Mouse (Mus musculus) forebrain, embryonic 10.5 days (tissue): Measurements from ENCODE around the gene D10Wsu102e. TPM values are rescaled to one million over a fixed set of nuclear protein-coding genes. Genes with fewer than 3 reads are reported as not detected.
"Not testable (repeated sequence)": the region's sequence is repeated elsewhere in the genome, so short reads cannot be mapped to it uniquely, and the experiment has no call there.

ENCODE experiments used
- DNase-seq: peaks from one replicate; pipeline ENCODE4 v3.0.0-alpha.2; 2017; ENCODE audit warnings: low spot score; ENCODE audit errors: extremely low spot score
- H3K27ac ChIP-seq: fragments of 300-500 bp; sonication (generic); 2 replicates; pipeline ENCODE4 v1.5.1; 2016; ENCODE audit warnings: mild to moderate bottlenecking
- H3K27me3 ChIP-seq: fragments of 300-500 bp; sonication (generic); 2 replicates; pipeline ENCODE4 v1.6.1; 2016; ENCODE audit warnings: mild to moderate bottlenecking; ENCODE audit not compliant: poor library complexity, severe bottlenecking
- H3K36me3 ChIP-seq: fragments of 300-500 bp; sonication (generic); replicated peaks from 2 replicates; pipeline ENCODE4 v1.6.1; 2016; ENCODE audit warnings: mild to moderate bottlenecking, moderate library complexity
- H3K4me1 ChIP-seq: fragments of 300-500 bp; sonication (generic); 2 replicates; pipeline ENCODE4 v1.6.1; 2016
- H3K4me3 ChIP-seq: fragments of 300-500 bp; sonication (generic); 2 replicates; pipeline ENCODE4 v1.5.1; 2016; ENCODE audit warnings: mild to moderate bottlenecking, moderate library complexity
- H3K9me3 ChIP-seq: fragments of 300-500 bp; sonication (generic); 2 replicates; pipeline ENCODE4 v1.6.1; 2016; ENCODE audit warnings: mild to moderate bottlenecking, moderate library complexity
- WGBS: fragments of 180-500 bp; shearing (Covaris S2); methylation state at CpG from one replicate; pipeline ENCODE4 v1.1.7; 2016; 5-methylcytosine and 5-hydroxymethylcytosine counted together
- polyA plus RNA-seq: library from polyadenylated mRNA; unstranded; fragments of >200 nt; fragmentation: Nextera tagmentation; extraction: Ambion mirVana; gene quantifications from 2 replicates; pipeline ENCODE4 v1.2.1, GENCODE M21; 2016

D10Wsu102e gene
- polyA plus RNA-seq, 1 experiment from 2014 or later, result 1.5 TPM

DNA sequence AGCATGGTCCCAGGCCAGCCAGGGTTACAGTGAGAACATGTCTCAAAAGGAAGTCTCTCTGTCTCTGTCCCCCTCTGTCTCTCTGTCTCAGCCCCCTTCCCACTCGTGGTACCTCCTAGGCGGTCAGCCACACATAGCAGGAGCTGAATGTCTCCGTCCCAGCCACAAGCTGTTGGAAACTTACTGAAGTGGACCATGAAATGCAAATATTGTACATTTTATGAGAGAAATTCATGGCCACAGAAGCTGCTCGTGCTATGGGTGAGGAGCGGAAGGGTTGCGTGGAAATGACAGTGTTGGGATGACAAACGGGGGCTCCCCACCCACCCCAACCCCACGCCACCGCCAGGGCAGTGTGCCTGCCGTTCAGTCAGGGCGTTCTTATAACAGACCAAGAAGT lies 27.4 kb upstream of the D10Wsu102e start:
- H3K4me3 ChIP-seq, result no peak overlapping the region
- WGBS, result 90% methylated on average over 11 of the region's 11 CpGs
- peaks cover 11% of the 10 kb centered on the region for H3K4me1 ChIP-seq
- H3K27ac ChIP-seq, result no peak overlapping the region
- no peaks in the 10 kb centered on the region for H3K36me3 ChIP-seq
- DNase-seq, result no peak
- no peaks in the 10 kb centered on the region for H3K9me3 ChIP-seq
- H3K27me3 ChIP-seq, result peaks cover 50% of the 10 kb centered on the region

DNA sequence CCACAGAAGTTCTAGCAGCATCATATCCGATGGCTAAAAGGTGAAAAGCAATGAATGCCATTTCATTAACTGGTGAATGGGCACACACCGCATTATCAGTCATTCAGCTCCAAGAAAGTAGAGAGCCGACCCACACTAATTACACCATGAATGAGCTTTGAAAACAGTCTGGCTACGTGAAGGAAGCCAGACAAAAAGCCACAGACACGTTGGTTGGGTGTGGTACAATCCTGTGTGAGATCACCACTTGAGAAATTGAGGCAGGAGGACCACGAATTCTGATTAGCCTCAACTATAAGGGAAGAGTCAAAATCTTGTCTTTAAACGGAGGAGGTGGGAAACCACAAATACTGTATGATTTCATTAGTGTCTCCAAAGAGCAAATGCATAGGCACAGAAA lies 23.7 kb upstream of the D10Wsu102e start:
- Histone ChIP-seq H3K27me3 (peaks cover 74% of the 10 kb centered on the region), H3K9me3 (no peaks in the 10 kb centered on the region), H3K36me3 (no peaks in the 10 kb centered on the region), H3K4me3 (no peak overlapping the region), H3K4me1 (peaks cover 14% of the 10 kb centered on the region), H3K27ac (no peak overlapping the region)
- 22% methylated on average over 7 of the region's 7 CpGs for WGBS
- DNase-seq, result no peak

DNA sequence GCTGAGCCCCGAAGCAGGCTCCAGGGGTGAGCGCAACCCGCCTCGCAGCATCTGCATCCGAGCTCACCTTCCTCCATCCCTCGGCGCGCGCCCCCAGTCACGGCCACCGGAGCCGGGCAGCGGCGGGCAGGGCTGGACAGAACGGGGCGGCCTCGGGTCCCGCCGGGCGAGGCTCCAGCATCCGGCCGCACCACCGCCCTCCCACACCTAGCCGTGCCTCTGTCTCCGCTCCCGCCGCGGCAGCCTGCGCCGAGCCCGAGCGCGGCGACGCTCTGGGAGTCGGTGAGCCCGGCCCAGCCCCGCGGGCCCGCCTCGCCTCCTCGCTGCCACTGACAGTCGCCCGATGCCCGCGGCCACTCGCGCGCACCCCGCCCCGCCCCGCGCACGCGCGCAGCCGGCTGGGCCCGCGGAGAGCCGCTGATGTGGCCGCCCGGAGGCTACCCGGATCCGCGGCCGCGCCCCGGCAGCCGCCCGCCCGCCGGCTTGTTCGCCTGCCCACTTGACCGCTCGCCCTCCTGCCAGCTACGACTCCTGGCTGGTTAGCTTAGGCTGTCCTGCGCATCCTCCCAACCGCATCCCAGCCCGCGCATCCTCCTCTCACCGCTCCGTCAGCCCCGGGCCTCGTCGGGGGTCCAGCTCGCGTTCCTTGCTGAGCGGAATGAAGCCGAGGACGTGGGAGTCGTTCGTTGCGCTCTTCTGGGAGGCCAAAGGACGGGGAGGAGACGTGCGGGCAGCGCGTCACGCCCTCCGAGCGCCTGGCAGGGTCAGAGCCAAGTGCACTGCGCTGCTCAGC lies 22.7 kb upstream of the D10Wsu102e start, which contains the start of gene Slc41a2:
Slc41a2 (minus strand) TSS at position 724 of the 793 bp plus-strand sequence.
- Histone ChIP-seq H3K27me3 (peaks cover 72% of the 10 kb centered on the region), H3K27ac (peak within 1 kb of the TSS; percentile 74), H3K36me3 (no peaks in the 10 kb centered on the region), H3K9me3 (no peaks in the 10 kb centered on the region), H3K4me3 (peak within 1 kb of the TSS; percentile 62), H3K4me1 (peaks cover 14% of the 10 kb centered on the region)
- 1% methylated on average over 95 of the region's 102 CpGs for WGBS
- peak; percentile 63 for DNase-seq

DNA sequence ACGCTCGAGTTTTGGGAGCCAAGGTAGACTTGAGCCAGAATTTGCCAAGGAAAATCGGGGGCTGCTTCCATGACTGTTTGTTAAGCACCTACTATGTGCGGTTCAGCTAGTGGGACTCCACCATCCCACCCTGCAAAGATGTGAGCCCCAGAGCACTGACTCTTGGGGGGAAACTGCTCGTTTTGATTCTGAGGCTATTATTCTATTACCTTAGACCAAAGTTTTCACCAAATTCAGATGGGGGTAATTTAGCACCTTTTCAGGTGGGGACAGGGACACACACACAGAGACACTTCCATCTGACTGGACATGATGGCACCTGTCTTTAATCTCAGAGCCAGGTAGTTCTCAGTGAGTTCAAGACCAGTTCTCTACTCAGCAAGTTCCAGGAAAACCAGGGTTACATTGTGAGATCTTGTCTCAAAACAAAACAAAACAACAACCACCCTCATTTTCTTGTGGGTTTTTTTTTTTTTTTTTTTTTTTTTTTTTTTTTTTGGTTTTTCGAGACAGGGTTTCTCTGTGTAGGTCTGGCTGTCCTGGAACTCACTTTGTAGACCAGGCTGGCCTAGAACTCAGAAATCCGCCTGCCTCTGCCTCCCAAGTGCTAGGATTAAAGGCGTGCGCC lies 21.9 kb upstream of the D10Wsu102e start:
- H3K4me3 ChIP-seq, result peak overlapping the region; percentile 62
- H3K9me3 ChIP-seq, result no peaks in the 10 kb centered on the region
- DNase-seq, result no peak
- H3K4me1 ChIP-seq, result peaks cover 14% of the 10 kb centered on the region
- H3K36me3 ChIP-seq, result no peaks in the 10 kb centered on the region
- WGBS, result 49% methylated on average over 8 of the region's 9 CpGs
- H3K27ac ChIP-seq, result no peak overlapping the region
- H3K27me3 ChIP-seq, result peaks cover 64% of the 10 kb centered on the region

DNA sequence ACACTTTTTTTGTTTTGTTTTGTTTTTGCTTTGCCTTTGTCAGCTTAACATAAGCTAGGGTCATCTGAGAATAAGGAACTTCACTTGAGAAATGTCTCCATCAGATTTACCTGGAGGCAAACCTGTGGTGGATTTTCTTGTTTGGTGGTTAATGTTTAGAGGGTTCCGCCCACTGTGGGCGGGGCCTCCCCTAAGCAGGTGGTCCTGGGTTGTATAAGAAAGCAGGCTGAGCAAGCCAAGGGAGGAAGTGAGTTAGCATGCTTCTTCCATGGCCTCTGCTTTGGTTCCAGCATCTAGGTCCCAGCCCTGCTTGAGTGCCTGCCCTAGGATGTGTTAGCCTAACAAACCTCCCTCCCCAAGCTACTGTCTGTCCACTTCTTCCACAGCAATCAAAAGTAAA lies 18.8 kb upstream of the D10Wsu102e start:
- WGBS, result 36% methylated on average over 2 of the region's 2 CpGs

DNA sequence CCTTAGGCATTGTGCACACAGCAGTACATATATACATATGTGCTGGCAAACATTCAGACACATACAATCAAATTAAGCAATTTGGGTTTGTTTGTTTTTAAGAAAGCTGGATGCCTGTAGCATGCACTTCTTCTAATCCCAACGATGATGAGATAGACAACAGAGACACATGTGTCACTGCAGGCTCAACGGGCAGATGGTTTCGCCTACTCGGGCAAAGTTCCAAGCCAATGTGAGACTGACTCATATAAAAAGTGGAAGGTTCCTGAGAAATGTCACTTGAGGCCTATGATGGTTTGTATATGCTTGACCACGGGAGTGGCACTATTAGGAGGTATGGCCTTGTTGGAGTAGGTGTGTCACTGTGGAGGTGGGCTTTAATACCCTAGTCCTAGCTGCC lies 16.9 kb upstream of the D10Wsu102e start:
- H3K4me1 ChIP-seq, result 0 out of 2 replicates have a peak, but pooled peaks cover 4% of the 10 kb centered on the region
- H3K36me3 ChIP-seq, result no peaks in the 10 kb centered on the region
- no peak for DNase-seq
- WGBS, result 88% methylated on average over 5 of the region's 5 CpGs
- no peak overlapping the region for H3K4me3 ChIP-seq
- H3K9me3 ChIP-seq, result no peaks in the 10 kb centered on the region
- H3K27ac ChIP-seq, result no peak overlapping the region
- peaks cover 18% of the 10 kb centered on the region for H3K27me3 ChIP-seq

More for the DNA sequence above, 18.8 kb upstream of the D10Wsu102e start:
- Histone ChIP-seq H3K27ac (no peak overlapping the region), H3K36me3 (no peaks in the 10 kb centered on the region), H3K4me1 (peaks cover 13% of the 10 kb centered on the region), H3K4me3 (no peak overlapping the region), H3K27me3 (peaks cover 36% of the 10 kb centered on the region), H3K9me3 (no peaks in the 10 kb centered on the region)
- no peak for DNase-seq

DNA sequence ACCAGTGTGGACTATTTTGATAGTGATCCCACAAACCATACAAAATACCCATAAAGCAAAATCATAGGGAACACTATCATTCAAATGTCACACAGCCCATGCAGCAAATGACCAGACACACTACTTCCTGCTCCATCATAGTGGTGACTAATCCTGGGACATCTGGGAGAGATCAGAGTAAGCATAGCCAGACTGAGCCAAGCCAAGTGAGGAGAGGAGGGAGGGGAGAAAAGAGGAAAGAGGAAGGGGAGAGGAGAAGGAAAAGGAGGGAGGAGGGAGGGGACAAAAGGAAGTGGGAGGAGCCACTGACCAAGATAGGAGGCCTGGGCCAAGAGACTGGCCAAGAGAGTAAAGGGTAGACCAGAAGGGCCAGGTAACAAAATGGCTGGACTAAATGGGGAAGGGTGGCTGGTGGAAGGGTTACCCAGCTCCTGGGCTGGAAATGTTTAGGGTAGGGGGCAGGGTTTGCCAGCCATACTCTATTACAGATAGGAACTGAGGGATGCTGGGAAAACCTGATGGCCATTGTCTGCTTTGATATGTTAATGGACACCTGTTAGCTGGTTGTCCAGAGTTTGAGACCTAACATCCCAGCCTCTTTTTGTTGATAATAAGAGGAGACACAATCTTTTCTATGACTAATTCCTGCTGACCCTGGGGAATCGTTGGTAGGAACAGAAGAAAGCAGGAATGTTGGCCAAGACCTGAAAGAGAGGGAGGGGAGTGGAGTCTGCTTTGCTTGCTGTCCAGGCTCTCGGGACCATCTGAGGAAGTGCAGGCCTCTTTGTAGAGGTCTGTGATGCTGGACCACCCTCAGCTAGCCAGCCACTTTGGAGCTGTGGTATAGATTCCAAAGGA lies 16.0 kb upstream of the D10Wsu102e start:
- H3K4me1 ChIP-seq, result 0 out of 2 replicates have a peak, but pooled peaks cover 4% of the 10 kb centered on the region
- no peak for DNase-seq
- no peak overlapping the region for H3K27ac ChIP-seq
- no peak overlapping the region for H3K4me3 ChIP-seq
- peaks cover 11% of the 10 kb centered on the region for H3K27me3 ChIP-seq
- no peaks in the 10 kb centered on the region for H3K36me3 ChIP-seq
- WGBS, result 64% methylated on average over 2 of the region's 2 CpGs
- no peaks in the 10 kb centered on the region for H3K9me3 ChIP-seq

DNA sequence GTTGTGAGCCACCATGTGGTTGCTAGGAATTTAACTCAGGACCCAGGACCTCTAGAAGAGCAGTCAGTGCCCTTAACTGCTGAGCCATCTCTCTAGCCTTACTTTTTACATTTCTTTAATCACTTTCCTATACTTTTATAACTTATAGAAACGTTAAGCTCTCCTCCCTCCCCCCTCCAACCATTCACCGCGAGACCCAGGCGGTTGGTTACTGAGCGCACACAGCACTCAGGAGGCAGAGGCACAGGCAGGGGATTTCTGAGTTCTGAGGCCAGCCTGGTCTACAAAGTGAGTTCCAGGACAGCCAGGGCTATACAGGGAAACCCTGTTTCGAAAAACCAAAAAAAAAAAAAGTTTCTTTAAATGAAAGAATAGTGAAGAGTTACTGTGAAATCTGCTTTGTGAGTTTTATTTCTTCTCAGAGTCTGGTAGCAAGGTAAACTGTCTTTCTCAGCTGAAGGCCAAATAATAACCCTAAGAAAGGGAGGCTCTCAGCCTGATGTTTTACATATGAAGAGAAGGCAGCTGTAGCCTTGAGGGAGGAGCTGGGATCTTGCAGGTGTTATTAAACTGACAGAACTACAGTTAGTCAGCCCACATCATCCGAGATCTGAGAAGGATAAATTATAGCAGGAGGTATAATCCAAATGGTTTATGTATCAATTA lies 14.2 kb upstream of the D10Wsu102e start:
- no peak for DNase-seq
- H3K36me3 ChIP-seq, result no peaks in the 10 kb centered on the region
- H3K9me3 ChIP-seq, result no peaks in the 10 kb centered on the region
- H3K27ac ChIP-seq, result no peak overlapping the region
- no peak overlapping the region for H3K4me3 ChIP-seq
- H3K27me3 ChIP-seq, result no peaks in the 10 kb centered on the region; the same call in 1 of the 2 replicates
- WGBS, result 51% methylated on average over 7 of the region's 7 CpGs
- 0 out of 2 replicates have a peak, but pooled peaks cover 4% of the 10 kb centered on the region for H3K4me1 ChIP-seq

DNA sequence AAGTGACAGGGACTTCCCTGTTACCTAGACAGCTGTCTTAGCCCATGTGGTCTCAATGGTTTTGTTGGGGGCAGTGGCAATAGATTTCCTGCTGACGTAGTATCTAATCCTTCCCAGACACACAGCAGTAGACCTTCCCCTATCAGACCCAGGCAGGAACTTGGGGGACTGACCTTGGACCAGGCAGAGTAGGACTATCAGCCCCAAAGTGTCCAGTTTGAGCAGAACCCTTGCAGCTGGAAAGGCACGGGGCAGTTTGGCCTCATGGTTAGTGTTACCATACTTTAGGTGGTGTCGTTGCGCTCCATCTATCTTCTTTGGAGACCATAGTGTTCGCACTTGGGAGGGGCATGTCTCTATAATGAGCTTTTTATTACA lies 13.7 kb upstream of the D10Wsu102e start:
- 0 out of 2 replicates have a peak, but pooled peaks cover 4% of the 10 kb centered on the region for H3K4me1 ChIP-seq
- H3K27ac ChIP-seq, result no peak overlapping the region
- DNase-seq, result no peak
- H3K27me3 ChIP-seq, result no peaks in the 10 kb centered on the region; the same call in 1 of the 2 replicates
- 84% methylated on average over 5 of the region's 5 CpGs for WGBS
- no peak overlapping the region for H3K4me3 ChIP-seq
- H3K9me3 ChIP-seq, result no peaks in the 10 kb centered on the region
- no peaks in the 10 kb centered on the region for H3K36me3 ChIP-seq

DNA sequence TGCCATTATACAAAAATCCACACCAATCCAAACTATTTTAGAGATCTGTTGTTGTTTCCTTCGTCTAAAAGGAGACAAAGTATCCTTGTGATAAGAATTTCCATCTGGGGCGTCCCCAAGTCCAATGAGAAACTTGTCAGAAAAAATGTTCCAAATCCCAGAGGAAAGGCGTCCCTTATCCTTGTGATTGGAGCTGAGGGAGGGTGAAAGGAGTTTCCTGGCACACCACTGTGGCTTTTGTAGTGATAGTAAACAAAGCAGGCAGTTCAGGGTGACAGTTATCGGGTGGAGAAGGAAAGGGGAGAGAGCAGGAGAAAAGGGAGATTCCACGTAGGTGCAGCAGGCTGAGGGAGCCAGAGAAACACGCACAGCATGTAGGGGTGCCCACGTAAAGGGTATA lies 12.5 kb upstream of the D10Wsu102e start:
- no peak overlapping the region for H3K4me3 ChIP-seq
- no peak for DNase-seq
- no peaks in the 10 kb centered on the region; the same call in 1 of the 2 replicates for H3K27me3 ChIP-seq
- WGBS, result 23% methylated on average over 7 of the region's 7 CpGs
- H3K36me3 ChIP-seq, result no peaks in the 10 kb centered on the region
- H3K9me3 ChIP-seq, result no peaks in the 10 kb centered on the region
- 0 out of 2 replicates have a peak, but pooled peaks cover 4% of the 10 kb centered on the region for H3K4me1 ChIP-seq
- H3K27ac ChIP-seq, result no peak overlapping the region

DNA sequence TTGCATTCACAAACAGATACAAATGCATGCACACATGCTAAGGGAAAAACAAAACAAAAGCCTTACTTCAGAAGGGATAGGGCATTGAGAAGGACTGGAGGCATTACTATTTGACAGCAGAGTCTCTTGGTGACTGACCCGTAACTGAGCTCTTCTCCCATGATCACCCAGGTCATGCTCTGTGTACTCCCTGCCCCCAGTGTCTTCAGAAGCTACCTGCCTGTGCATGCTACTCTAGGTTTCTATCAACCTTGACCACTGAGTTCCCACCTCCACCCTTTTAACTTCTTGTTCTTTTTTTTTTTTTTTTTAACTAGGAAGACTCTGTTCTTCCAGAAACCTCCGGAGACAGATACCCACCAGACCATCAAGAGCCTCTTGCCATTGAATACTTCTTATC lies 9.3 kb upstream of the D10Wsu102e start:
- 82% methylated on average over 2 of the region's 2 CpGs for WGBS
- Histone ChIP-seq H3K9me3 (no peaks in the 10 kb centered on the region), H3K27me3 (no peaks in the 10 kb centered on the region; the same call in 1 of the 2 replicates), H3K4me1 (0 out of 2 replicates have a peak, but pooled peaks cover 4% of the 10 kb centered on the region), H3K27ac (no peak overlapping the region), H3K36me3 (no peaks in the 10 kb centered on the region), H3K4me3 (no peak overlapping the region)
- DNase-seq, result no peak

DNA sequence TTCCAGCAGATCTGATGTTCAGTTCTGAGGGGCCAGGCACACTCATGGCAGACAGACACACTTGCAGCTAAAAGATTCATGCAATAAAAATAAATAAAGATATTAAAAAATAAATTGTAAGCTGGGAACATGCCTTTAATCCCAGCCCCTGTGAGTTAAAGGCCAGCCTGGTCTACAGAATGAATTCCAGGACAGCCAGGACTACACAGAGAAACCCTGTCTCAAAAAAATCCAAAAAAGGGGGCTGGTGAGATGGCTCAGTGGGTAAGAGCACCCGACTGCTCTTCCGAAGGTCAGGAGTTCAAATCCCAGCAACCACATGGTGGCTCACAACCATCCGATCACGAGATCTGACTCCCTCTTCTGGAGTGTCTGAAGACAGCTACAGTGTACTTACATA lies 8.2 kb upstream of the D10Wsu102e start:
- H3K4me1 ChIP-seq, DNase-seq, H3K9me3 ChIP-seq, H3K4me3 ChIP-seq, H3K36me3 ChIP-seq, H3K27me3 ChIP-seq, H3K27ac ChIP-seq: not testable (repeated sequence)
- 86% methylated on average over 4 of the region's 4 CpGs for WGBS
